Mouse (Mus musculus) WW6 (cell line): ENCODE data around the gene Crhr1.

Experiments used
- DNase-seq: peaks from one replicate; pipeline ENCODE4 v3.0.0-alpha.2; 2013; ENCODE audit warnings: low read depth, low spot score

The Crhr1 gene

DNA sequence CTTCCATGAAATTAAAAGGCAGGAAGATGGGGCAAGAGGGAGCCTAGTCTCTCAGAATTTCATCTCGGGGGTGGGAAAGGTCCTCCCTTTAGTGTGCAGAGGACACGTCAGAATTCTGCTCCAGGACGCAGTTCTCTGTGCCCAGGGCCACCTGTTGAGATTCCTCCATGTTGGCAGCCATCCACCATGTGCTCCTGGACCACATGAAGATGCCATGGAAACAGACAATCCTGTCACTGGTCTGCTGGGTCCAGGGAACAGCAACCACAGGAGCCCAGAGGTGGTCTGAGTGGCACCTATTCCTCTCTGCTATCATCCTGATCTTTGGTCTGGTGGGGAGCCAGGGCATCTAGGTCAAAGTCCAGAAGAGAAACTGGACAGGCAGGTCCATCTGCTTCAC lies 6.3 kb downstream of the Crhr1 start:
- DNase-seq = no peak

DNA sequence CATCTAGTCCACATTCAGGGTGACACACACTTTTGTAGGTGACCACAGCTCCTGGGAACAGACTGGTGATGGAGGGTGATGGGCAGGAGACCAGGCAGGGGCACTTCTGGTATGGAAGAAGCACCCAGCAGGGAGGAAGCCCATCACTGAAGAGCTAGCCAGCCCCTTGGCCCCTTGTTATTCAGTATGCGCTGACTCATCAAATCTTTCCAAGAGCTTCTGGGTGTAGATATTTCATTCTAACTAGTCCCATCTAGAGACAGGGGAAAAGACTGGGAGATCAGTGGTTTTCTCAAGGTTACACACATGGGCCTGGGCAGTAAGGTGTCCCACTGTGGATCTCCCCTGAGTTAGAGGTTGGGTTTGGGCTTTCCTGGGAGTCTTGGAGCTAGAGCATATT lies 12.3 kb downstream of the Crhr1 start:
- no peak for DNase-seq

DNA sequence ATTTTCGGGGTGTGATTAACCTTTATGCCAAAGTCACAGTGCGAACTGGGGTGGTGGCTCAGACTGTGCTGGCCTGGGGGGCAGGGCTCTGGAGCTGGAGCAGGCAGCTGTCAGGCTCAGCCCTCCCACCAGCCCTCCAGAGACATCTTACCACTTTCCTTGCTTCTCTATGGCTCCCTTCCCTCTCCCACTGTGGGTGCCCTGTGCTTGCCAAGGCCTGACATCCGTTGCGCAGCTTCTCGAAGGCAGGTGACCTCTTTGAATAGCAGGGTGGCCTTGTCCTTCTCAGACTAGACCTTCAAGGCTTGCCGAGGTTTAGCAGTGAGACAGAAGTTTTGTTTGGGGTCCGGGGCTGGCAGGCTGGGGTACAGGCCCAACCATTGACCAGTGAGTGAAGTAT lies 16.1 kb downstream of the Crhr1 start:
- no peak for DNase-seq

DNA sequence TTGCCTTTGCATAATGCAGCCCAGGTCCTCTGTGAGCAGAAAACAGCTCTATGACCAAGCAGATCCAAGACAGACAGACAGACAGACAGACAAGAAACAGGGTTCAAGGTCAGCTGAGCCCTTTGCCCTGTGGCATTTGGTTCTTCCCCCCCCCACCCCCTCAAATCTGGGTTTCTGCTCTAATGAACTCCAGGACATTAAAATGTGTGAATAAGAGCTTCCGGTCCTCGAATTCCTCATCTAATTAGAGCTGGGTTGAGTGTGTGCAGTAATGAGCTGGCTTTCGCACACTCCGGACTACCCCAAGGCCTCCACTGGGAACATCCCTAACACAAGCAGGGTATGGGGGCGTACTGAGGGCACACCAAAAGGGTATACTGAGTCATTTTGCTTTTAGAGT lies 18.3 kb downstream of the Crhr1 start:
- DNase-seq = no peak

DNA sequence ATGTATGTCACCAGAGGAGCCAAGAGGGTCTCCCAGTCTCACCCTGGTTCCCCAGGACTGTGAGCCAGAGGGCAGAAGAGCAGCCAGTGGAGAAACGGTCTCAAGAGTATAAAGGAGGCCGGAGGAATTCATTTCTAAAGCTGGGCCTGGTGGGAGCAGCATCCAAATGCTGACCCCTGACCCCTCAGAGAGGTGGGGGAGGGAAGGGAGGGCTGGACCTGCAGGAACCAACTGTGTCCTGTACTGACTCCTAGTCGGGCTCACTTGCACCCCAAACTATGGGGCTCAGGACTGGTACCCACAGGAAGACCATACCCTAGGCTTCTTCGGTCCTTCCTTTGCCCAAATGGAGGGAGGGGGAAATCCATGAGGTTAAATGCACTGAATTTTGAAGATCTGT lies 21.7 kb downstream of the Crhr1 start:
- DNase-seq = no peak

DNA sequence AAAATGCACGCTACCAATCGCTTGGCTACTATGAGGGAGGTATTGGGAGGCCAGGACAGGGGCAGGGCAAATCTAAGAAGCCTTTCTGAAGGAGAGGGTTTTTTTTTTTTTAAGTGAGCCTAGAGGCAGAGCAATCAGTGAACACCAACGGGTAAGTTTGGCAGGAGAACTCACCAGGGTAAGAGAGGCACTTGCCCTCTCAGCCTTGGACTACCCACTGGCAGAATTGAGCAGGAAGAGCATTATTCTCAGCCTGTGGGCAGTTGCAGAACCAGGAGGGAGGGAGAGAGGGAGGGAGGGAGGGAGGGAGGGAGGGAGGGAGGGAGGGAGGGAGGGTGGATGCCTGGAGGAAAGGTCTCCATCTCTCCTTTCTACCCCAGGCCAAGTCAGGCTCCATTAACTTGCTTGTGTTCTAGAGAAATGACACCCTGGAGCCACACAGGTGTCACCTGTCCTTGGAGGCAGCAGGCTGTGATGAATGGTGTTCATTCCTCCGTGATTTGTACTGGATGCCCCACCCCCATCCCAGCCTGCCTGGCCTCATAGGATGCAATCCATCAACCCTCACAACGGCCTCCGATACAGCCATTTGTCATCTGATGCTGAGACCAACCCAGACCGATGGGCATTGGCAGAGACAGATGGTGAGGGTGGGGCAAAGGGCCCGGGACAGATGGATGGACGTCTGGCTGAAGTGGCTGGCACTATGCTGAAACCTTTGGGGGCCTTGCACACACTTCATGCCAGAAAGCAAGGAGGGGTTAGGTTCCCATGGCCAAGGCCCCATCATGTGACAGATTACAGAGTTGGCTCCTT lies 22.4 kb downstream of the Crhr1 start:
- no peak for DNase-seq

DNA sequence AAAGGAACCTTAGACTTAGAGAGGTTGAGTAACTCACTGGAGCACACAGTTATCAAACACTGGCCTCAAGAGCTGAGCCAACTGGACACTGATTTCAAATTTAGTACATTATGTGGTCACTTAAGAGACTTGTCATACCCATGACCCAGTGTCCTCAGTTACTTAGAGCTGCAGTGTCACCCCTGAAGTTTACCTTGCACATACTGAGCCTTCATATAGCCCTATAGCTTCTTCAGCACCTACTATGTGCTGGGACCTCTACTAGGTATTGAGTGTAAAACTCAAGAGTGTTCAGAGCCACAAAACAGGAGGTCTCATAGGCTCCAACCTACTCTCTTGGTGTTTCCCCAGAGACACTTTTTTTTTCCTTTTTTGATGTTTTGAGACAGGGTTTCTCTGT lies 23.2 kb downstream of the Crhr1 start:
- DNase-seq = no peak

DNA sequence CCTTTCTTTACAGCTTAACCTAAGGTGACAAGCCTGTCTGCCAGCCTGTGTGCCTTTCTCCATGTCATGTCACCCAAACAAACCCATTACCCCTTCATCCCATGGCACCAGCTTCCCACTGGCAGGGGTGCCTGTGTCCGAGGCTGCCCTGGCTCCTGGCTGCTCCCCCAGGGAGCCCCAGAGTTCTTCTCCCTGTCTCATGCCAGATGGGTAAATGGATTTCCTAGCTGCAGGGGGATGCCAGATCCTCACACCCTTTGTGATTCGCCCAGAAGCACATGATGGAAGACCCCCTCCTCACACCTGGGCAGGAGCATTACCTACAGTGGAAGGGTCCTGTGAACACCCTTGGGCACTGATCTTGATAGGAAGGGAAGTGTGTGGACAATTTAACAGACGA lies 23.7 kb downstream of the Crhr1 start:
- DNase-seq = no peak

DNA sequence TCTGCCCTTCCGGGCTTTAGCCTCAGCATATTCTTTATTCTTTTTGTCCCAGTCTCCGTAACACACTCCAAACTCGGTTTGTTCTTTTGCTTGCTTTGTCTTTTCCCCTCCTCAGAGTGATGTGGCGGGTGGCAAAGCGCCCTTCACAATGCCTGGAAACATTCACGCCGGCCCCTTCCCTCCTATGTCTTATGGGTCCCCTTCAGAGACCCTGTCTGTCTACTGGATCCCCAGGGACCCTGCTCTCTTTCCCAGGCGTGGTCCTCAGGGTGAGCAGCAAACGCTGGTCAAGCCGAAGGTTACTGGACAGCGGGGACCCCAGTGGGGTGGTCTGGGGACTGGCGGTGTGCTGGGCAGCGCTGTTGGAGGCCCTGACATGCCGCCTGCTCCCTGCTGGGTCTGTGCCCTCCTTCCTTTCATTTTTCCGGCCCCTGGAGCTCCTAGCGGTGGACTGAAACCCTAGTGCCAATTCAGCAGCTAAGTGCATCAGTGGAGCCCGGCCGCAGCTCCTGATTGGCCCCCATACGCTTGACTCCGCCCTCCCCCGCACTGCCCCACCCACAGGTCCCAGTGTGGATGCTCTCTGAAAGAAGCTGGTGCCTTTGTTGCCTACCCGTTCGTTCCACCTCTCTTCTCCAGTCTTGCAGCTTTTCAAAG lies 25.1 kb downstream of the Crhr1 start:
- DNase-seq = peak; percentile 83

DNA sequence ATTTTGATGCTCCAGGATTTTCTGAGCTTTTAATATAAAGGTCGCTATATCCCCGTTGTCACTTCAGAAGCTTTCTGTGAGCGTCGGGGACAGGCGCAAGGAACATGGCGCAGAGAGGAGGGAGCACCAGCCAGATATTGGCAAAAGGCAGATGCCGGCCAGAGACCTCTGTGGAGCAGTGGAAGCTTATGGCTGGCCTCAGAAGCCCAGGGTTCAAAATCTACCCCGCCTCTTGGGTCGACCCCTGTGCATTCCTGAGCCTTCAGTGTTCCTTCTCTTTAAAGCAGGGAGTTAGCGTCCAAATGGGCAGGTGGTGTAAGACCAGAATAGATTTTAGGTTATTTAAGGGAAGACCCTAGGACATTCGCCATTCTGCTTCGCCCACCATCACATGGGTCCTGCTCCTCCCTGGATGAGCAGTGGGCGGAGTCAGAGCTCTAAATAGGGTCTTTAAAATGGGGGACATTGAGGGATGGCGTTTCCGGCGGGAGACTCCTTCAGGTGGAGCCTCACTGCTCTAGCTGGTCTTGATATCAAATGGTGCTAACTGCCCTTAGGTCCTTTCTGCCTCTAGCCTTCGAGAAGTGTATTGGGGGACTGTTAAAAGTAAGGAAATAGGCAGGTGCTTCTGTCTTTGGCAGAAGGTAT lies 25.7 kb downstream of the Crhr1 start:
- DNase-seq = no peak

DNA sequence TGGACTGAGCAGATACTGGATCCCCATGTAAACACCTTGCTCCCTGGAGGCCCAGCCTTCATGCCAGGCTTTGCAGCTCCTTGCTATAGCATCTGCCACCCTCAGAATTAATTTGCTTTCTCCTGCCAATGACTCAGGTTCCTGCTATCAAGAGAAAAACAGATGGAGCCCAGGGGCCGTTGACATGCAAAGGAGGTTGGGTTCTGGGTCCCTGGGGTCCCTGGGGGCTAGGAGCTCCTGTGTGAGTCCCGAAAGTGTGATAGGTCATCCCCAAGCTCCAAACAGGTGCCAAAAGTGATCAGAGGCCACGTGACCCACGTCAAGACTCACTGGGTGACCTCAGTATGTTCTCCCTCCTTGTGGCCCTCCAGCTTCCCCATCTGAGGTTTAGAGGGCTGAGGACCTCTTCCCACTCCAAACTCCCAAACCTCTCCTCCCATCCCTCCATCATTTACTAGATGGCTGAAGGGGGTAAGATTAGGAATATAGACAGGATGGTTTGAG lies 27.2 kb downstream of the Crhr1 start:
- DNase-seq = no peak

DNA sequence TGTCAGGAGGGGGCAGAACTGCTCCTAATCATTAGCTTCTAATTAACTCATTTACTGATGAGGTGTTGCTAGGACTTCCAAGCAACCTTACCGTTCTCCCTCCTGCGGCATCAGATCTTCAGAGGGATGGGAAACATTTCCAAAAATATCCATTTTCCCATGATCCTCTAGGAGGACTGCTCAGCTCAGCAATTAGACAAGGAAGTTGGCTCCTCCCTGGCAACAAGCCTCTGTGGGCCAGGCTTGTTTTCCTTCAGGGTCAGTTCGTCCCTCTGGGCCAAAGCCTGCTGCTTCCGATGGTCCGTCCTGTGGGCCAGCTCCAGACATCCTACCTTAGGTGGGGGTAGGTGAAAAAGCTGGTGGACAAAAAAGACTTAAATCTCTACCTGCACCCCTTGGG lies 28.5 kb downstream of the Crhr1 start:
- no peak for DNase-seq

DNA sequence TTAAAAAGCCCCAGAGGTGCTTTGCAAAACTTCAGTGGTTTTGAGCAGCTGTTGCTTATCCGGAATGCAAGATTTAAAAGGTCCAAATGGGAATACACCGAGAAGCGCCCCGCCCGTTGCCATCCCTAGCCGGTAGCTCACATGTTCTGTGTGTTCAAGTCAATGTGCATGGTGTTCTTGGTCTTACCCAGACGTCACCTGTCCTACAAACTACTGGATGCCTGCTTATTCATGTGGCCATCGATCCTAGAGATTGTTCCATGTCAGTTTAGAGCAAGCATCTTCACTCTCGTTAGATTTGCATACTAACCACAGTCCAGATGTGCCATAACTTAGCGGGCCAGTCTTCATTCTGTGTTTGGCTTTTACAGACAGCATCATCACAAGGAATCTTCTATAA lies 31.6 kb downstream of the Crhr1 start:
- DNase-seq = no peak

DNA sequence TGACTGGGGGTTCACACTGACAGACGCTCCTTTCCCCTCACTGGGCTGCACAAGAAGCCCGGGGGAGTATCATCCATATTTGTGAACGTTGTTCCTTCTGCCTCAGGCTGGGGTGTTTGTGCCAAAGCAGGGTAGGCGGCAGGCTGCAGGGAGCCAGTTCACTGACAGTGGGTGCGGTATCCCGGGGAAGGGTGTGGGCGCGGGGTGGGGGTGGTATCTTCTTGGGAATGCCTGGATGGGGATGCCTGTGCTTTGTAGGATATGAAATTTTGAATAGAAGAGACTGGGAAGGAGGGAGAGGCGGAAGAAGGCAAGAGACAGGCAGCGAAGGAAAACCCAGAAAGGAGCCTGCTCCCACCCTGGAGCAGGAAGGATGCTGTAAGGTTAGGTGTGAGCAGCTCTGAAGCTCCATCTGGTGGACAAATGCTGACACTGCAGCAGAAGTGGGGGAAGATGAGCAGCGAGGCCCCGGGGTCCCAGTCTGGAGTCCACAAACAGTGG lies 38.7 kb downstream of the Crhr1 start:
- peak; percentile 52 for DNase-seq

DNA sequence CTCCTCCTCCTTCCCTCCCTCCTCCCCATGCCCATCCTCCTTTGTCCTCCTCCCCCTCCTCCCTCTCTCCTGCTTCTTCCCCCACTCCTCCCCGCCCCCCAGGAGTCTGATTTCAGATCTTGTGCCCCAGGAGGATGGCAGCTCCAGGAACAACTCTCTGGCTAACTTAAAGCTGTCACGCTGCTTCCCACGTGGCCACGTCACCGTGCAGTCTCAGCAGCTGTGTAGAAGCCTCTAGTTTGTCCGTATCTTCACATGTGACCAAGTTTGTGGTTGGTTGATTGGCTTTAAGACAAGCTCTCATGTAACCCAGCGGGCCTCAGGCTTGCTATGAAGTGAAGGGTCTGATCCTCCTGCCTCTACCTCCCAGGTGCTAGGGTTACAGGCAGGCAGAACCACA lies 46.2 kb downstream of the Crhr1 start:
- no peak for DNase-seq

DNA sequence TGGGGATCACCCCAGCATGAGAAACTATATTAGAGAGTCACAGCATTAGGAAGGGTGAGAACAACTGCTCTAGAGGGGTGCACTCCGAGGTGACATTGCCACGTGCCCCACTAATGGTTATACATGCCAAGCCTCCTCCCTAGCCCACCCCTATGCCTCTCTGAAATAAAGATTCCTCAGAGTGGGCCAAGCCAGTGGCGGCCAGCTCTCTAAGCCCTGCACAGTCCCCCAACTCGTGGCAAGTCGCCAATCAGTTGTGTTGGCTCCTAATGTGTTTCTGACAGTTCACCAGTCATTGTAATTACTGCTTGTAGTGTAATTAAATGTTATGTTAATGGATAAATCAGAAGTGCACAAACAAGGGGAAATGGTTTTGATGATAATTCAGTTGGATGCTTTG lies 47.1 kb downstream of the Crhr1 start:
- DNase-seq = no peak

DNA sequence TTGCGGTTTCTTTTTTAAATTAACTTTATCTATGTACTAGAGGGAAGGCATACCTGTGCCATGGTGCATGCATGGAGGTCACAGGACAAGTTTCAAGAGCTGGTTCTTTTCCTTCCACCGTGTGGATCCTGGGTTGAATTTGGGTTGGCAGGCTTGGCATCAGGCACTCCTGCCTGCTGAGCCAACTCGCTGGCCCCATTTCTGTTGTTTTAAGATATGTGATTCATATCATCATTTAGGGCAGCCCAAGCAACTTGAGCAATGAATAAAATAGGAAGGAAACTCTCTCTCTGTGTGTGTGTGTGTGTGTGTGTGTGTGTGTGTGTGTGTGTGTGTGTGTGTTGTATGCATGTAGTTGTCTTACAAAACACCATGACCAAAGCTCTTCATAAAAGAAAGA lies 49.5 kb downstream of the Crhr1 start:
- DNase-seq = no peak

DNA sequence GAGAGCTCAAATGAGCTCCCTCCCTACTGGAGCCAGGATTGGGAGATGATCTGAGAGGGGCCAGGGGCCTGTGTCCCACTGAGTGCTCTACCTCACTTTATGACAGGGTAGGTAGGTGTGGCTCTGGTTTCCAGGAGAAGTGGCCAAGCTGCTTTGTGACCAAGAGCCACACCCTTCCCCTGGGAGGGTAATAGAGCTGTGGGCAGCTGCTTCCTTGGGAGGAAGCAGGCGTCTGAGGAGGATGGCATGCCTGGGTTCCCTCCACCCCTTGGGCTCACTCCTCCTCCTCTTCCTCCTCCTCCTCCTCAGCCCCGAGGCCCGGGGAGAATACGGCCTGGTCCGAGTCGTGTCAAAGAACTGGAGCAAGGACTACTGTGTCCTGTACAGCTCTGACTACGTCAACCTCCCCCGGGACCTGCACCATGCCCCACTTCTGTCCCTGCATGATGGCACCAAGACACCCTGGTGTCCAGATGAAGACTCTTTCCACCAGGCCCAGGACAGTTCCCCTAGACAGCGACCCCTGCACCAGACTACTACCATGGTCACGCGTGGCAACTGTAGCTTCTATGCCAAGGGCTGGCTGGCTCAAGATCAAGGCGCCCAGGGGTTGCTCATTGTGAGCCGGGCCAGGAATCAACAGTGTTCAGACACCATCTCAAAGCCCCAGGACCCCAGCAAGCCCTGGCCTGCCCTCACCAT lies 53.6 kb downstream of the Crhr1 start, which contains the start of gene Sppl2c:
Gene Sppl2c (plus strand): TSS at position 193 of the 702 bp plus-strand sequence.
- DNase-seq = no peak

DNA sequence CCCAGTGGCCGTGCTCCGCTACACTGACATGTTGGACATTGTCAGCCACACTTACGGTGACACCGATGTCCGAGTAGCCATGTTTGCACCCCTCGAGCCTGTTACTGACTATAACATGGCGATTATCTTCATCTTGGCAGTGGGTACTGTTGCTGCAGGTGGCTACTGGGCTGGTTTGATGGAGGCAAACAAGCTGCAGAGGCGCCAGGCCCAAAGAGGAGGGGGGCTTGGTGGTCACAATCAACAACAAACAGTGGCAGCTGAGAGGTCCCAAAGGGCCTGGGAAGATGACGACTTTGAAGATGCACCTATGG lies 54.1 kb downstream of the Crhr1 start:
- DNase-seq = no peak

DNA sequence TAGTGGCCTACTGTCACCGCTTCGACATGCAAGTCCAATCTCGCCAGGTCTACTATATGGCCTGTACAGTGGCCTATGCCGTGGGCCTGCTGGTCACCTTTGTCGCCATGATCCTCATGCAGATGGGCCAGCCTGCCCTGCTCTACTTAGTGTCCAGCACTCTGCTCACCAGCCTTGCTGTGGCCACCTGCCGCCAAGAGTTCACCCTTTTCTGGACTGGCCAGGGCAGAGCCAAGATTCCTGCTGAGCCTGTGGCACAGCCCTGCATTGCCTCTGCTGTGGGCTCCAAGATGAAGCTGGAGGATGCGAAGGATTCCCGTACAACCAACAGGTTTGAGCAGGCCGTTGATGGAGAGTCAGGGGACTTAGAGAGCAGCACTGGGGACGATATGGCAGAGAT lies 55.1 kb downstream of the Crhr1 start:
- no peak for DNase-seq

DNA sequence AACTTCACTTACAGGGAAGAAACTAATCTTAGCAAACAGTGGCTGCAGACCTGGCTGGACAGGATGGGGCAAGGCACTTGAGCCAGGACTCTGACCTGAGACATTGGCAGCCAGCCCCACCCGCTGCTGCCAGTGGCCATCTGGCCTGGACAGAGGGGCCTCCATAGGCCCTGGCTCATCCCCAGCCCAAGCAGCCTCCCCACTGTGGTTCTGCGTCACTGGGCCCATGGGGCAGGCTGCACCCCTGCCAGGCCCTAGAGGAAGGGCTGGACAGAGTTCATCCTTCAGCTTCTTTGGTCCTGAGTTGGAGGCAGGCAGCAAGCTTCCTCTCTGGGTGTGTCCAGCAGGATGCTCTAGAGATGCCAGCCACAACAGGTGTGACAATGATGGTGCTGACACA lies 57.4 kb downstream of the Crhr1 start:
- no peak for DNase-seq

DNA sequence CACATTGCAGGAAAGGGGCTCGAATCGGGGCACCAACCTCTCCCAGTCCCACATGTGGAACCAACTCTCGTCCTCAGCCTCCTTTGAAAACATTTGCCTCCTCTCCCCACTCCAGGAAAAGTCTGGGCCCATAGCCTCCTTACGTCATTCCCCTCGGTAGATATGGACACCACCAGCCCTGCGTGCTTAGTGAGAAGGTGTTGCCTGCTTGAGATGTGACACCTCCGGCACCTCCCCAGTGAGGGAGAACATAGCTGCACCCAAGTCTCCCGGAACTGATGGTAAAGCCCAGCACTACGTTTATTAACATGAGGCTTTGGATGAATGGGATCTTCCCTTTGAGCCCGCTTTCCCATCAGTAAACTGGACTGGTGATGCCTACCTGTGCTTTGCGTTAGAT lies 62.7 kb downstream of the Crhr1 start:
- DNase-seq = no peak
